Mouse (Mus musculus): ENCODE measurements around the gene Zfp169. TPM values are rescaled to one million over a fixed set of nuclear protein-coding genes. Genes with fewer than 3 reads are reported as not detected.
A peak's percentile ranks its signal among the peaks of the same experiment; 100 is the strongest.

Zfp169 gene
- polyA plus RNA-seq (2015; fragmentation: Nextera tagmentation; extraction: Ambion mirVana): 2.1 and 2.4 TPM in 2 replicates

- 3% methylated on average over 34 of the region's 34 CpGs for WGBS
- Histone ChIP-seq H3K27ac (peak within 1 kb of the TSS; percentile 33), H3K27me3 (no peaks in the 10 kb centered on the region), H3K9me3 (replicated peaks) (no peaks in the 10 kb centered on the region), H3K36me3 (no peaks in the 10 kb centered on the region), H3K9ac (peak within 1 kb of the TSS; percentile 77), H3K4me2 (peak within 1 kb of the TSS; percentile 93), H3K4me3 (peak within 1 kb of the TSS; percentile 73), H3K4me1 (replicated peaks) (peaks cover 7% of the 10 kb centered on the region)
- ATAC-seq (replicated peaks; ENCODE audit: insufficient number of reproducible peaks, insufficient read depth, low FRiP score, low read depth): peak; percentile 95
Measured at GRCm38 (mm10) chr13:48513003-48513929, at the start of gene Zfp169, which contains the start of gene A830005F24Rik. TSS of gene Zfp169 (minus strand) at chr13:48513451. TSS of gene A830005F24Rik (plus strand) at chr13:48513570.

- H3K27me3 ChIP-seq: no peaks in the 10 kb centered on the region
- no peaks in the 10 kb centered on the region for H3K36me3 ChIP-seq
- 85% methylated on average over 5 of the region's 5 CpGs for WGBS
- no peak for ATAC-seq (replicated peaks; ENCODE audit: insufficient number of reproducible peaks, insufficient read depth, low FRiP score, low read depth)
- H3K4me2 ChIP-seq: no peak overlapping the region
- H3K4me3 ChIP-seq: no peak overlapping the region
- no peak overlapping the region for H3K9ac ChIP-seq
- no peaks in the 10 kb centered on the region for H3K9me3 ChIP-seq (replicated peaks)
- peaks cover 14% of the 10 kb centered on the region for H3K4me1 ChIP-seq (replicated peaks)
- no peak overlapping the region for H3K27ac ChIP-seq
Measured at GRCm38 (mm10) chr13:48562336-48562735, 49.1 kb upstream of the Zfp169 start.

GRCm38 (mm10) chr13:48561481-48561880 lies 48.2 kb upstream of the Zfp169 start:
- no peak overlapping the region for H3K4me3 ChIP-seq
- H3K4me1 ChIP-seq (replicated peaks): peaks cover 10% of the 10 kb centered on the region
- H3K27ac ChIP-seq: no peak overlapping the region
- no peaks in the 10 kb centered on the region for H3K36me3 ChIP-seq
- H3K9me3 ChIP-seq (replicated peaks): no peaks in the 10 kb centered on the region
- no peak overlapping the region for H3K9ac ChIP-seq
- no peak overlapping the region for H3K4me2 ChIP-seq
- ATAC-seq (replicated peaks; ENCODE audit: insufficient number of reproducible peaks, insufficient read depth, low FRiP score, low read depth): no peak
- WGBS: 86% methylated on average over 2 of the region's 2 CpGs
- no peaks in the 10 kb centered on the region for H3K27me3 ChIP-seq

DNA sequence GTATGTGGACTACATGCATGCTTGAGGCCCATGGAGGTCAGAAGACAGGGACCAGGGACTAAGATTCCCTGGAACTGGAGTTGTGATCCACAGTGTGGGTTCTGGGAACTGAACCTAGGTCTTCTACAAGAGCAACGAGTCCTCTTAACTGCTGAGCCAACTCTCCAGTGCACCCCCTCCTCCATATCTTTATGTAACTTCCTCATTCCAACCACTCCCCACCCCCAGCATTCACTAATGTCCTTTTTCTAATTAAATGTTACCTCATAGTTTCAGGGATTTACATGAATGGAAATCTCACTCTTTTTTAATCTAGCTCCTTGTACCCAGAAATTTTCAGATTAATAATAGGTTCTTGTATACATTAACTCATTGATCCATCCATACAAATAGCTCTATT lies 42.7 kb upstream of the Zfp169 start:
- Histone ChIP-seq H3K36me3 (no peaks in the 10 kb centered on the region), H3K9ac (no peak overlapping the region), H3K27ac (no peak overlapping the region), H3K4me2 (no peak overlapping the region), H3K4me1 (replicated peaks) (peaks cover 19% of the 10 kb centered on the region), H3K9me3 (replicated peaks) (no peaks in the 10 kb centered on the region), H3K27me3 (no peaks in the 10 kb centered on the region), H3K4me3 (no peak overlapping the region)
- ATAC-seq (replicated peaks; ENCODE audit: insufficient number of reproducible peaks, insufficient read depth, low FRiP score, low read depth): no peak
- WGBS: 72% methylated on average over 1 of the region's 1 CpGs

GRCm38 (mm10) chr13:48554552-48554951 lies 41.3 kb upstream of the Zfp169 start:
- no peak for ATAC-seq (replicated peaks; ENCODE audit: insufficient number of reproducible peaks, insufficient read depth, low FRiP score, low read depth)
- Histone ChIP-seq H3K36me3 (no peaks in the 10 kb centered on the region), H3K9me3 (replicated peaks) (no peaks in the 10 kb centered on the region), H3K27me3 (no peaks in the 10 kb centered on the region), H3K9ac (no peak overlapping the region), H3K4me3 (no peak overlapping the region), H3K27ac (no peak overlapping the region), H3K4me2 (no peak overlapping the region), H3K4me1 (replicated peaks) (peaks cover 21% of the 10 kb centered on the region)
- 89% methylated on average over 1 of the region's 1 CpGs for WGBS

DNA sequence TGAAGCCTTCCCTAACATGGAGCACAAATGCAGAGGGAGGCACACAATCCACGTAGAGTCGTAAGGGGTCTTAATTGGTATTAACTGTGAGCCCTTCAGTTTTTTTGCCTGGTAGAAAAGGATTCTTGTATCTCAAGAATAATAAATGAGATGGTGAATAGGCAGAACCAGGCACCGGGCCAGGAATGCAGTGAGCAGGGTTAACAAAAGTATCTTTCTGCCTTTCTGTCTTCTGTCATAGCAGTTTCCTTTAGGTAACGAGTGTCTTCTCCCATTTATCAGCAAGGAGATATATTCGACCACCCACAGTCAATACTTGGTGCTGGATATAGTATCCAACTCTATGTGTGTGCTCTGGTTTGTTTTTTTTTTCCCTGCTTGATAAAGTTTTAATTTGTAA lies 40.3 kb upstream of the Zfp169 start:
- Histone ChIP-seq H3K9me3 (replicated peaks) (no peaks in the 10 kb centered on the region), H3K4me1 (replicated peaks) (peaks cover 23% of the 10 kb centered on the region), H3K36me3 (no peaks in the 10 kb centered on the region), H3K9ac (no peak overlapping the region), H3K4me3 (no peak overlapping the region), H3K4me2 (no peak overlapping the region), H3K27me3 (no peaks in the 10 kb centered on the region), H3K27ac (peak overlapping the region; percentile 97; the same call in 1 of the 2 replicates)
- no peak for ATAC-seq (replicated peaks; ENCODE audit: insufficient number of reproducible peaks, insufficient read depth, low FRiP score, low read depth)
- 47% methylated on average over 5 of the region's 5 CpGs for WGBS

GRCm38 (mm10) chr13:48552181-48553090 lies 39.2 kb upstream of the Zfp169 start:
- peak overlapping the region; percentile 52 for H3K9ac ChIP-seq
- peak overlapping the region; percentile 69 for H3K4me2 ChIP-seq
- H3K36me3 ChIP-seq: no peaks in the 10 kb centered on the region
- peak; percentile 92 for ATAC-seq (replicated peaks; ENCODE audit: insufficient number of reproducible peaks, insufficient read depth, low FRiP score, low read depth)
- peak overlapping the region; percentile 97 for H3K27ac ChIP-seq
- H3K4me1 ChIP-seq (replicated peaks): peaks cover 23% of the 10 kb centered on the region
- 21% methylated on average over 21 of the region's 21 CpGs for WGBS
- no peaks in the 10 kb centered on the region for H3K27me3 ChIP-seq
- peak overlapping the region; percentile 39 for H3K4me3 ChIP-seq
- H3K9me3 ChIP-seq (replicated peaks): no peaks in the 10 kb centered on the region

DNA sequence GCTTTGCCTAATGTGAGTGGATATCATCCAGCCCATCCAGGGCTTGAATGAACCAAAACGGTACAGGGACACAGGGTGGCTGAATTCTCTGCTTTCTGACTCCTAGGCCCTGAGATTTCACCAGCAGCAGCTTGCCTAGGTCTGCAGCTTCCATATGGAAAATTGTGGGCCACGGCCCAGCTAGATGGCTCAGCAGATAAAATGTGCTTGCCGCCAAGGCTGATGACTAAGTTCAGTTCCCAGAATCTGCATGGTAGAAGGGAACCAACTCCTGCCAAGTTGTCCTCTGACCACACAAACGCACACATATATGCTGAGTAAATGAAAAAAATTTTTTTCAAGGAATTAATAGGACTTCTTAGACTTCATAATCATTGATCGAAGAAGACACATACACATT lies 35.0 kb upstream of the Zfp169 start:
- H3K36me3 ChIP-seq: no peaks in the 10 kb centered on the region

DNA sequence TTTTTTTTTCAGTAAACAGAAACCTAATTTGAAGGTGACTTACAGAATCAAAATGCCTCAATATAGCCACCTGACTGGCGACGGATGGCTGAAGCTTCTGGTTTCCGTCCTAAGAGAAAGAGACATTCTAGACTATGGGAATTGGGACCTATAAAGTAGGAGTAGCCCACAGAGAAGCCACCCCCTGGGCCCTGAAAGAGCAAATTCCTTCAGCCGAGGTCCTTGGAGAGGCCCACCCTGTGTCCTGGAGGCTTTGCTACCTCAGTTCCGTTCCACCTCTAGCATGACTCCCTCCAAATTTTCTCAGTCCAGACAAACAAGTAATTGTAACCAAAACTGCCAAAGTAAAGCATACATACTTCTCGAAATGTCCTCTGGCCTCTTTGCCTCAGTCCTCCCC lies 34.4 kb upstream of the Zfp169 start:
- no peak overlapping the region for H3K9ac ChIP-seq
- no peak overlapping the region for H3K4me2 ChIP-seq
- WGBS: 92% methylated on average over 6 of the region's 6 CpGs
- H3K27ac ChIP-seq: no peak overlapping the region
- no peaks in the 10 kb centered on the region for H3K9me3 ChIP-seq (replicated peaks)
- H3K36me3 ChIP-seq: no peaks in the 10 kb centered on the region
- no peak for ATAC-seq (replicated peaks; ENCODE audit: insufficient number of reproducible peaks, insufficient read depth, low FRiP score, low read depth)
- peaks cover 34% of the 10 kb centered on the region for H3K4me1 ChIP-seq (replicated peaks)
- no peak overlapping the region for H3K4me3 ChIP-seq
- no peaks in the 10 kb centered on the region for H3K27me3 ChIP-seq

More for the DNA sequence above, 35.0 kb upstream of the Zfp169 start:
- H3K4me3 ChIP-seq: no peak overlapping the region
- no peak overlapping the region for H3K9ac ChIP-seq
- H3K9me3 ChIP-seq (replicated peaks): no peaks in the 10 kb centered on the region
- peaks cover 39% of the 10 kb centered on the region for H3K4me1 ChIP-seq (replicated peaks)
- 84% methylated on average over 5 of the region's 5 CpGs for WGBS
- no peak for ATAC-seq (replicated peaks; ENCODE audit: insufficient number of reproducible peaks, insufficient read depth, low FRiP score, low read depth)
- H3K4me2 ChIP-seq: no peak overlapping the region
- no peak overlapping the region for H3K27ac ChIP-seq
- H3K27me3 ChIP-seq: no peaks in the 10 kb centered on the region

GRCm38 (mm10) chr13:48546330-48546917 lies 33.2 kb upstream of the Zfp169 start:
- Histone ChIP-seq H3K4me2 (peak overlapping the region; percentile 70), H3K4me3 (peak overlapping the region; percentile 91), H3K9me3 (replicated peaks) (no peaks in the 10 kb centered on the region), H3K27ac (peak overlapping the region; percentile 99), H3K36me3 (no peaks in the 10 kb centered on the region), H3K27me3 (no peaks in the 10 kb centered on the region), H3K9ac (peak overlapping the region; percentile 98), H3K4me1 (replicated peaks) (peaks cover 30% of the 10 kb centered on the region)
- ATAC-seq (replicated peaks; ENCODE audit: insufficient number of reproducible peaks, insufficient read depth, low FRiP score, low read depth): peak; percentile 97
- WGBS: 0% methylated on average over 71 of the region's 72 CpGs

Measured in heart, embryonic 15.5 days (tissue).